ENCODE assay signal across 1 mouse cellular context in the genomic region with DNA sequence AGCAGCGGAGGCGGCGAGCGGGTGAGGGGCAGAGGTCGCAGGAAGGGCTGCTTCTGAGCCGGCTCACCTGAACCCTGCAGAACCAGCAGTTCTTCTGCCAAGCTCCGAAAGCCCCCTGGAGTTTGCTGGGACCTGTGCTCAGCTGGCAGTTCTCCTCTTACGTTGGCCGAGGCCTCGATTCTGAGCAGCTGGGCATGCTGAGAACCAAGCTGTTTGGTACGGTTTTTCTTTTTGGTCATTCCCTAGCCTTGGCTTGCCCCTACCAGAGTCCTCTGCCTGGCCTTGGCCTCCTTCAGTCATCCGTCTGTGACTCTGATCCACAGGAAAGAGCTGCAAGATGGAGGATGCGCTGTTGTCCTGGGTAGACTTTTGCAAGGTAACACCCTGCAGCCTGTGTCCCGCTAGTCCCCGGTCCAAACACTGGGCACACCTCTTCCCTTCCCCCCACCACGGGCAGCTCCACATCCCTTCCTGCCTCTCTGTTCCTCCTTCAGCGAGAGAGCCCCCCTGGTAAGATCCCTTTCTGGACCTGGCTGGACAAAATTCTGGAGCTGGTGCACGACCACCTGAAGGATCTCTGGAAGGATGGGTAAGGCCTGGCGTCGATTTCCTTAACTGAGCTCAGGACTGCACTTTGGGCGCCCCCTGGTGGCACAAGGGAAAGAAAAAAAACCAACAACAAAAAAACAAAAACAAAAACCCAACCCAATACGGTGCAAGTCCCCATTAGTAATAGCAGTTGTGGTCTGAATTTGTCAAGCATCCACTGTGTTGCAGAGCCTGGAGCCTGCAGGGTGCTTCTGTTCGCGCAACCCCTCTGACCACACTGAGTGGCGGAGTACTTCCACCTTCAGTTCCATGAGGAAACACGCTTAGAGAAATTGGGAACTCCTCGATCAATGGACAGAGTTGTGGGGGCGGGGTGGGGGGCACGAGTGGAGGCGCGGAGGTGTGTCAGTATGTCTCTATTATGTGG.
TF ChIP-seq lines count a peak whose summit lies in the region.

No protein-coding gene starts in this region.

TF ChIP-seq in C2C12, 6 proteins besides CTCF, POLR2A, EP300 and RAD21:
- TF ChIP-seq MAX (IDR thresholded peaks at IDR 0.05) (no peak), MYOG (IDR thresholded peaks at IDR 0.05; ENCODE audit: control insufficient read depth, extremely low read depth, insufficient read length) (no peak), FOSL1 (IDR thresholded peaks at IDR 0.05; ENCODE audit: insufficient read depth, low read length, poor library complexity, severe bottlenecking) (no peak), MYOD1 (IDR thresholded peaks at IDR 0.05; ENCODE audit: control insufficient read depth, insufficient read length, low read depth) (no peak)
TF ChIP-seq in C2C12: peak in this region for 0.
